Comparison of ENCODE assay signal across 11 mouse cellular contexts in genomic region chr6:108436608-108437007, GRCm38 (mm10).
A peak's percentile ranks its signal among the peaks of the same experiment; 100 is the strongest.
DNase-seq lines count a peak whose midpoint lies in the region; ATAC-seq lines count a peak whose summit lies in the region.
"Had no signal": no experiment of that assay in that cellular context is flagged by ENCODE, and none has a peak within 500 bp of the region (broad histone marks: within the 10 kb centered on the region; RNA-seq: fewer than 3 reads in every experiment).

No protein-coding gene starts in this region.

- no peak overlapping the region for H3K9ac ChIP-seq in heart, embryonic 15.5 days
- H3K9ac ChIP-seq: hindbrain, embryonic 15.5 days had no signal

- intact Hi-C loops in heart, postnatal 14 days (cut with DNase I) = no loop called here

- peaks cover 13% of the 10 kb centered on the region for H3K4me1 ChIP-seq in heart, embryonic 15.5 days (replicated peaks)

- no peak overlapping the region for H3K4me2 ChIP-seq in heart, embryonic 15.5 days
- H3K4me2 ChIP-seq: hindbrain, embryonic 15.5 days had no signal

- H3K4me3 ChIP-seq in heart, embryonic 15.5 days = no peak overlapping the region
- H3K4me3 ChIP-seq: hindbrain, embryonic 15.5 days; myocyte had no signal

- 15% methylated on average over 5 of the region's 5 CpGs for WGBS in heart, embryonic 15.5 days

- H3K27ac ChIP-seq in heart, embryonic 15.5 days = peak overlapping the region; percentile 40
- H3K27ac ChIP-seq: hindbrain, embryonic 15.5 days had no signal

- H3K36me3 ChIP-seq in heart, embryonic 15.5 days = peaks cover 21% of the 10 kb centered on the region
- H3K36me3 ChIP-seq: hindbrain, embryonic 15.5 days had no signal

- no peaks in the 10 kb centered on the region for H3K9me3 ChIP-seq in heart, embryonic 15.5 days (replicated peaks)

- peak; percentile 27 for DNase-seq in heart, adult 8-10 months (ENCODE audit: low spot score)
- no peak for DNase-seq in heart, postnatal 14 days
- DNase-seq in lung, postnatal 36 days = peak; percentile 36
- no peak for DNase-seq in lung, postnatal 10 days
- peak; percentile 36 for DNase-seq in yolk sac, embryonic 10.5 days (ENCODE audit: low spot score)
- no peak for DNase-seq in urinary bladder, postnatal 36 days (ENCODE audit: low spot score in 2 of 2)
- DNase-seq: layer of hippocampus, postnatal 36 days; thymus, postnatal 36 days had no signal

- ATAC-seq in heart, embryonic 15.5 days (replicated peaks; ENCODE audit: insufficient number of reproducible peaks, insufficient read depth, low FRiP score, low read depth) = peak; percentile 43; the same call in 1 of the 2 replicates

- no peaks in the 10 kb centered on the region for H3K27me3 ChIP-seq in heart, embryonic 15.5 days
- H3K27me3 ChIP-seq: hindbrain, embryonic 15.5 days had no signal

Comparison
In these comparisons a context has a peak if more than half of its experiments do, and no peak if none do; other contexts are left out.
1. DNase-seq: peak in heart, adult 8-10 months (single experiment), lung, postnatal 36 days (single experiment) and yolk sac, embryonic 10.5 days (single experiment); none in heart, postnatal 14 days (0 of 2), lung, postnatal 10 days (single experiment) and urinary bladder, postnatal 36 days (0 of 2).